Comparison of ENCODE assay signal across 14 mouse cellular contexts in the genomic region with DNA sequence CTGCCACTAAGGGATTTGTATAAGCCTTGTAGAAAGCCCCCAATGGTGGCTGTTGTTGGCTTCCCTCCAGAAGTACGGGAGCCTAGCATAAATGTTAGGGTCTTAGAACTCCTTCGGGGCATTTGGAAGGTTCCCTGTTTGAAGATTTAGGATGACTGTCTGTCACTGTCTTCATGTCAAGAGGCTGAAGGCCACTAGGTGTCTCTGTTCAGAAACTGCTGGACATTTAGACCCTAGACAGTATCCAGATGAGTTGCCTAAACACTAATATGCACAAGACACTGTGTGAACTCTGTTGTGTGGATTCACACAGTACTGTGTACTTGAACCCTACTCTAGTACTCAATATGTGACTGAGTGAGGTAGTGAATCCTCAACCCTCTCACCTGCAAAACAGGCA. TPM values are rescaled to one million over a fixed set of nuclear protein-coding genes. Genes with fewer than 3 reads are reported as not detected.
DNase-seq lines count a peak whose midpoint lies in the region; ATAC-seq and TF ChIP-seq lines count a peak whose summit lies in the region.
"Had no signal": no experiment of that assay in that cellular context is flagged by ENCODE, and none has a peak within 500 bp of the region (broad histone marks: within the 10 kb centered on the region; RNA-seq: fewer than 3 reads in every experiment).

No protein-coding gene starts in this region.

- H3K4me2 ChIP-seq in kidney, postnatal 0 days (ENCODE audit: low read length) = no peak overlapping the region
- no peak overlapping the region for H3K4me2 ChIP-seq in midbrain, postnatal 0 days (ENCODE audit: low read depth, low read length, poor library complexity, severe bottlenecking)
- no peak overlapping the region for H3K4me2 ChIP-seq in midbrain, embryonic 11.5 days
- H3K4me2 ChIP-seq: embryonic facial prominence, embryonic 12.5 days; forebrain, embryonic 12.5 days; liver, embryonic 13.5 days had no signal

- no peaks in the 10 kb centered on the region for H3K36me3 ChIP-seq in kidney, postnatal 0 days (ENCODE audit: insufficient read depth, low read length)
- H3K36me3 ChIP-seq in midbrain, postnatal 0 days (ENCODE audit: insufficient read depth, low read length) = no peaks in the 10 kb centered on the region
- H3K36me3 ChIP-seq in midbrain, embryonic 11.5 days (ENCODE audit: control insufficient read depth, insufficient read depth, low read length) = no peaks in the 10 kb centered on the region
- H3K36me3 ChIP-seq: embryonic facial prominence, embryonic 12.5 days; forebrain, embryonic 12.5 days; liver, embryonic 13.5 days had no signal

- 0 out of 2 replicates have a peak, but pooled peaks cover 4% of the 10 kb centered on the region for H3K4me1 ChIP-seq in kidney, postnatal 0 days (replicated peaks; ENCODE audit: insufficient read depth, low read length)
- no peaks in the 10 kb centered on the region for H3K4me1 ChIP-seq in midbrain, postnatal 0 days (ENCODE audit: insufficient read depth, low read length)
- H3K4me1 ChIP-seq in midbrain, embryonic 11.5 days (ENCODE audit: control insufficient read depth, insufficient read depth, low read length) = 0 out of 2 replicates have a peak, but pooled peaks cover 2% of the 10 kb centered on the region

- H3K9ac ChIP-seq in kidney, postnatal 0 days (ENCODE audit: low read depth, low read length) = no peak overlapping the region
- H3K9ac ChIP-seq in midbrain, postnatal 0 days (replicated peaks; ENCODE audit: low read length, poor library complexity, severe bottlenecking) = no peak overlapping the region
- H3K9ac ChIP-seq in midbrain, embryonic 11.5 days (ENCODE audit: low read length) = no peak overlapping the region
- H3K9ac ChIP-seq: embryonic facial prominence, embryonic 12.5 days; forebrain, embryonic 12.5 days; liver, embryonic 13.5 days had no signal

- 71% methylated on average over 2 of the region's 2 CpGs for WGBS in kidney, postnatal 0 days
- WGBS in midbrain, postnatal 0 days = 71% methylated on average over 2 of the region's 2 CpGs
- 89% methylated on average over 2 of the region's 2 CpGs for WGBS in midbrain, embryonic 11.5 days

- H3K27ac ChIP-seq in kidney, postnatal 0 days = no peak overlapping the region
- H3K27ac ChIP-seq in midbrain, postnatal 0 days (ENCODE audit: low read depth, low read length) = no peak overlapping the region
- H3K27ac ChIP-seq in midbrain, embryonic 11.5 days (ENCODE audit: low read depth, low read length) = no peak overlapping the region
- H3K27ac ChIP-seq: embryonic facial prominence, embryonic 12.5 days; forebrain, embryonic 12.5 days; liver, embryonic 13.5 days had no signal

- TF ChIP-seq CTCF in kidney, postnatal 0 days (IDR thresholded peaks at IDR 0.05; ENCODE audit: low read depth) = peak; percentile 44; the same call in 1 of the 2 replicates
- peak; percentile 40 for TF ChIP-seq CTCF in midbrain, postnatal 0 days (IDR thresholded peaks at IDR 0.05)

- no peak for DNase-seq in kidney, postnatal 0 days (ENCODE audit: low spot score)
- no peak for DNase-seq in kidney, adult 11 months
- DNase-seq in midbrain, postnatal 0 days (ENCODE audit: low spot score) = no peak
- no peak for DNase-seq in midbrain, embryonic 11.5 days (ENCODE audit: low spot score, missing footprints)
- DNase-seq in MN1 (ENCODE audit: low spot score) = peak; percentile 17
- DNase-seq in embryo, embryonic 11 days = no peak
- DNase-seq: adrenal gland, adult 8-10 months; cerebellum, adult 11-12 months; gastrocnemius, postnatal 14 days; liver, embryonic 13.5 days had no signal

- no peaks in the 10 kb centered on the region for H3K27me3 ChIP-seq in kidney, postnatal 0 days (ENCODE audit: insufficient read depth, low read length)
- no peaks in the 10 kb centered on the region for H3K27me3 ChIP-seq in midbrain, postnatal 0 days (ENCODE audit: insufficient read depth, low read length)
- H3K27me3 ChIP-seq in midbrain, embryonic 11.5 days (ENCODE audit: control insufficient read depth, insufficient read depth, low read length) = peaks cover 3% of the 10 kb centered on the region
- H3K27me3 ChIP-seq: embryonic facial prominence, embryonic 12.5 days had no signal

- no peak for ATAC-seq in kidney, postnatal 0 days (replicated peaks; ENCODE audit: low FRiP score, low read depth)
- ATAC-seq in midbrain, postnatal 0 days (ENCODE audit: low FRiP score) = no peak
- no peak for ATAC-seq in midbrain, embryonic 11.5 days (ENCODE audit: low FRiP score)
- ATAC-seq in megakaryocyte progenitor cell, adult 5-6 weeks (replicated peaks; ENCODE audit: poor library complexity) = peak; percentile 36; the same call in 1 of the 2 replicates

- no peak overlapping the region for H3K4me3 ChIP-seq in kidney, postnatal 0 days (replicated peaks; ENCODE audit: low read depth, low read length)
- no peak overlapping the region for H3K4me3 ChIP-seq in midbrain, postnatal 0 days (ENCODE audit: low read depth, low read length)
- no peak overlapping the region for H3K4me3 ChIP-seq in midbrain, embryonic 11.5 days (ENCODE audit: low read depth, low read length)
- H3K4me3 ChIP-seq: embryonic facial prominence, embryonic 12.5 days; forebrain, embryonic 12.5 days; liver, embryonic 13.5 days had no signal

- H3K9me3 ChIP-seq in kidney, postnatal 0 days (replicated peaks; ENCODE audit: low read length) = no peaks in the 10 kb centered on the region
- H3K9me3 ChIP-seq in midbrain, postnatal 0 days (ENCODE audit: low read length) = no peaks in the 10 kb centered on the region
- H3K9me3 ChIP-seq in midbrain, embryonic 11.5 days (ENCODE audit: control insufficient read depth, low read length) = no peaks in the 10 kb centered on the region
- H3K9me3 ChIP-seq: embryonic facial prominence, embryonic 12.5 days; forebrain, embryonic 12.5 days; liver, embryonic 13.5 days had no signal

RNA-seq across cellular contexts. Expression of a gene that starts 41.5 kb away (rescaled TPM):
- polyA plus RNA-seq in kidney, postnatal 0 days (2015; fragmentation: Nextera tagmentation; extraction: Ambion mirVana) = 0.06 TPM in 1 of 2 replicates, not detected in the other
- total RNA-seq in midbrain, postnatal 0 days (2014; rRNA removed) = 0.05 TPM in 1 of 2 replicates, not detected in the other
- not detected in 2 replicates for polyA plus RNA-seq in midbrain, postnatal 0 days (2015; fragmentation: Nextera tagmentation; extraction: Ambion mirVana)
- not detected in 2 replicates for polyA plus RNA-seq in midbrain, embryonic 11.5 days (2014; fragmentation: Nextera tagmentation; extraction: Ambion mirVana)
- 45.2 and 47.9 TPM in 2 replicates for total RNA-seq in megakaryocyte progenitor cell, adult 5-6 weeks (2015)
- total RNA-seq in megakaryocyte progenitor cell, adult 5-6 weeks (2017) = 57.9 and 61.6 TPM in 2 replicates
- total RNA-seq: gastrocnemius, postnatal 14 days; layer of hippocampus, postnatal 14 days had no signal
- polyA plus RNA-seq: forebrain, embryonic 12.5 days had no signal
